Mouse (Mus musculus): Measurements from ENCODE around the gene Ankdd1b.

Gene Ankdd1b

DNA sequence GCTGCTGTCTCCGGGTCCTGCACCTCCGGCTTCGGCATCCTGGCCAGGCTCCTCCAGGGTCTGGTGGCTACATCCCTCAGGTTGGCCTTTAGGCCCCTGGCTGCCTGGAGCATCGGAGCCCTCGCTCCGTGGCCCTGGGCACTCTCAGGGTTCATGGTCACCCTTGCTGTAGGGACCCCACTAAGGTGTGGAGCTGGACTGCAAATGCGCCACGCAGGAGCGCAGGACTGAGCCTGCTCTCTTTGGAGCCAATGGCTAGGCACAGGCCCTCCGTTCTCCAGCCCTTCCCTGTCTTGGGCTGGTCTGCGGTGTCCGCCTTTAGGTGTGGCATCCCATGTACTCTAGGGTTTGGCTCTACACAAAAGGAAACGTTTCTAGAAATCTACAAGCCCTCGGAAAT is at the start of gene Ankdd1b:
Gene Ankdd1b, minus strand, starts transcription at position 242 of the 400 bp plus-strand sequence.
- DNase-seq = no peak

DNA sequence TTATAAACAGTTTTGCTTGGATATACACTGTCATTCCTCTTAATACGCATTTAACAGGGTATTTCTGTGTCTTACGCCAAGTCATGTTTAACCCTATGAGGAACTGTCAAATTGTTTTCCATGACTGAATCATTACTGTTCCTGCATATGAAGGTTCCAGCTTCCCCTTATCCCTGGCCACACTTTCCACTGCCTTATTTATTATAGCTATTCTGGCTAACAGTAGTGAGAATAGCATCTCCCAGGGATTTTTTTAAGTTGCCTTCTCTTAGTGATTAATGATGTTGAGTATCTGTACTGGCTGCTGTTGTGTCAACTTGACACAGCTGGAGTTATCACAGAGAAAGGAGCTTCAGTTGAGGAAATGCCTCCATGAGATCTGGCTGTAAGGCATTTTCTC is 46.3 kb upstream of the Ankdd1b start:
- DNase-seq = no peak

DNA sequence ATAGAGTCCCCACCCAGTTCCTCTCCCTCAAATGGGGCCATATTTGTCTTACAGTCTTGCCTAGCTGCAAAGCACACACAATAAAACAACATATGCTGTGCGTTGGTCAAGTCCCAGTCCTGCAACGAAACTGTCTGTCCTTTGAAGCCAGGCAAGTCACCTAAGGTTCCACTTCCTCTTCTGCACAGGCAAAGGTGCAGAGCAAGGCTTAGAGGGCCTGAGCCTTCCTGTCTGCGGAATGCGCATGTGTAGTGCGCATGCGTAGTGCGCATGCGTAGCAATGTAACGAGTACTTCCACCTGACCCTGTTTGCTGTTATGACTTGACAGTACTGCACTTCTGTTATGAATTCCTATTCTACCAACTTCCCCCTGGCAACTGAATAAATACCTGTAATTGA is 45.3 kb upstream of the Ankdd1b start:
- DNase-seq = no peak

DNA sequence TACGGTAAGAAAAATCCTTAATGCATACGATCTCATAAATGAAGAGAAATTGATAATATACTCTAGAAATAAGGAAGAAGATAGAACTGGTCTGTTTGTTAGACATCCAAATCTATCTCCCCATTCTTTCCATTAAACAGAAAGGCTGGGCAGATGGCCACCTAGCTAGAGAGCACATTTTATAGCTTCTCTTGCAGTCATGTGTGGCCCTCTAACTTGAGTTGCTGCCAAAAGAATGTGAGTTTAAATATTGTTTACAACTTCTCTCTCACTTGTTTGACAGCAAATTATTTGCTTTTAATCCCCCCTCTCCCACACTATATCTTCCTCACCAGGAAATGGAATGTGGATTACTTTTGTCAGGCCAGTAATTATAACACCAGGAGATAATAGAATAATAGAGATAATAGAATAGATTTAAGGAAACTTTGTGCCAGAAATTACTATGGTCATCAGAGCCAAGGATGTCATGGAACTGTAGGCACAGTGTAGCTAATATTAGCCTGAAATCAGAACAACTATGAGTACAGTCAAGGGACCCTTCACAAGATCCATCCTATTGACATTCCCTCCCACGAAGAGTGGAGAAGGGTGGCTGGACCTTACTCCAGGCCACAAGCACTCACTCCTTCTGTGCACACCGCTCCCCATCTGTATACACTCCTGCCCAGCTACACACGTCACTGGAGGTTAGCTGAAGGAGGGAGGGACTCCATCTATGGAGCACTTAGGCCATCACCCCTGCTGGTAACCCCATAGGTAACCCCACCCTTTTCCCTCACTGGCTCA is 43.4 kb upstream of the Ankdd1b start:
- DNase-seq = no peak

DNA sequence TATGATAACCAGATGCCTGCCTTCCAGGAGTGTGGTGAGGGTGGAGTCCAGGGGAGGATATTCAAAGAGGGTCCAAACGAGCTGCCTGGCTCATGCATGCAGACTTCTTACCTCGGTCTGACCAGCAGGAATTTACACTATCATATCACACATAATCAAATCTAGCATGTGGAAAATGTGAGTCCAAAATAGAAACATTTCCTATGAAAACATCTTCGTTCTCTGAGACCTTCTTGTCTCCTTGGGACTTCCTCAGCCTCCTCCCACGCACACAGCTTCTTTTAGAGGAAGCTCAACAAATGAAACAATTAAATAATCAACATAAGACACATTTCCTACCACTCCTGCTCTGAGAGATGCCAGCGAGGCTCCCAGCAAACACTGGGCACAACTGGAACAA is 40.9 kb upstream of the Ankdd1b start:
- no peak for DNase-seq

DNA sequence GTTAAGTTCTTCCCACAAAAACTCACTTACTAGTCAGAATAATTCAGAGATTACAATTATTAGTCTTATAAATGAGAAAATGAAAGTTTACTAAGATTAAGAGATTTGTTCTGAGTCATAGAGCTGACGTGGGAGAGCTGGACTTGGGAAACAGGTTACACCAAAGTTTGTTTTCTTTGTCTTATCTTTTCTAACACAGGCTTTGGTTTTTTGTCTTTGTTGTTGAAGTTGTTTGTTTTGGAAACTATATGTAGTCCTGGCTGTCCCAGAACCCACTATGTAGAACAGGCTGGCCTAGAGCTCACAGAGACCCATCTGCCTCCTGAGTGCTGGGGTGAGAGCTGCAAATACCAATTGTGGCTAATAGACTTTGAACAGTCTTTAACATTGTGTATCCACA is 40.3 kb upstream of the Ankdd1b start:
- DNase-seq = no peak

DNA sequence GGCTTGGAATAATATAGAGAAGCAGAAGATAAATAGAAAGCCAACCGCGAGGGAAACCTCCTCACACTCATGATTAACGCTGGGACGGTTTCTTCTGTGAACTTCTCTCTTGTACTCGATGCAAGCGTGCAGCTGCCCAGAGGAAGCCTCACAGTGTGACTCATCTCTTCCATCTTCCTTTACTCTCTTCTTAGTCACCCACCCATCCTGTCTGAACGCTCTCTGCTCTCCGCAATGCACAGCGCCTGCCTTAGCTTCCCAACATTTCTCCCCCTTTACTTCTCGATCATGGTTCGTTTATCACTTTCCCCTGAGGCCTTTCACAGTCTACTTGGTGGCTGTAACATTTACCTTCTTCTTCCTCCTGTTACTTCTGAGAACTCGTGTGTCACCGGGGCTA is 39.6 kb upstream of the Ankdd1b start:
- no peak for DNase-seq

DNA sequence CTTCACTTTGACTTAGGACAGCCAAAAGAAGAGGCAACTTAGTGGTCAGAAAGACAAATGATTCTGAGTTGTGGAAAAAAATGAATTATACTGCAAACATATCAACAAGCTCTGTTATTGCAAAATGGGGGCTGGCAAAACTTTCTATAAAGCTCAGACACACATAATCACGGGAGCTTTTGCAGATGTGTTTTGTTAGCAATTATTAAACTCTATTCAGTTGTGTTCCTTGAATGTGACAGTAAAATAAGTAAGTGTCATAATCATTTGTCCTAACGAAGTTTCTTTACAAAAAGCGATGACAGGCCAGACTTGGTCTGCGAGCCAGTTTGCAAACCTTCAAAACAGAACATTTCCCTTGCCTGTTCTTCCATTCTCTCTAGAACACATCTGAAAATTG is 36.5 kb upstream of the Ankdd1b start:
- DNase-seq = no peak

DNA sequence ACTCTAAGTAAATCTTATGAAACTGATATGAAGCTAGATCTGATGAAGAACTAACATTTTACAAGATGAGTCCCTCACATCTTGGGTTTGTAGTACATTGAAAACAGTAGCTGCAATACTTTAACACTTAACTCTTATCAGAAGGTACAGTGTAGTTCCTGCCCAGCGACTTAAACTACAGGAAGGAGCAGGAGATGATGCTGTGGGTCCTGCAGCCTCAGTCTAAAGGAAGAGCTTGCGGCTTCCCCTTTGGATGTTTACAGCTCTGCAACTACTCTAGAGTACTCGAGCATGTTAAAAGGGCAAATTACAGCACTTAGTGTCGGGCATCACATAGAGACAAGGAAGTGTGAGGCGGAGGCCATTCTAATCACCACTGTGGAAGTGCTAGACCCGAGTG is 35.3 kb upstream of the Ankdd1b start:
- no peak for DNase-seq

DNA sequence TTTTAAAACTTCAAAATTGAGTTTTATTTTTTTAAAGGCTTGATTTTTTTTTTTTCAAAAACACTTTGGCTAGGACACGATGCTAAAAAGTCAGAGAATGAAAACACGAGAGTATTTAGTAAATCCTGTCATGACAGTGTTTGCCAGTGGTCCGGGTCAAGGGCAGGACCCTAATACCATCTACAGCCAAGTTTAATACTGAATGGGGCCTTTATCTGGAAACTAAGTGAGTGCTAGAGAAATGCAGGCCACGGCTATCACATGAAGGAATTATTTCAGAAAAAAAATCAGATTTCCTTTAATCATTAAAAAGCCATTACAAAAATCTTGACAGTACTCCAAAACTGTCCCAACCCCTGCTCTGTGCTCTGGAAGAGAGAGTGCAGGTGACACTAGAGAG is 34.7 kb upstream of the Ankdd1b start:
- no peak for DNase-seq

DNA sequence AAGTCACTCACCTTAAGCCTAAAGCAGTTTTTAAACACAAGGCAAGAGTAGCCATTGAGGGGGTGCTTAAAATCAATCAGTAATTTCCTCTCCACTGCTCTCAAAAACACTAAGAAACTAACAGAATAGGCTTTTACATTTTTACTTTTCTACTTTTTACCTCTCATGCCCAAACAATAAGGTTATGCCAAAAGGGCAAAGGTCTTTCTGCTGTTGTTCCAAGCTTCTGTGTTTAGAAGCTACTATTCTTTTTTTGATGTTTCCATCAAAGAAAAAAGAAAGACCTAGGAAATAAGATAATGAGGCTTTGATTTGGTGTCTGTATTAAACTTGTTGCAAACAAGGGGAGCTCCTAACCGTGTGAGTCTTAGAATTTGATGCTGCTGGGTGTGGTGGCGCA is 28.9 kb upstream of the Ankdd1b start:
- DNase-seq = no peak

DNA sequence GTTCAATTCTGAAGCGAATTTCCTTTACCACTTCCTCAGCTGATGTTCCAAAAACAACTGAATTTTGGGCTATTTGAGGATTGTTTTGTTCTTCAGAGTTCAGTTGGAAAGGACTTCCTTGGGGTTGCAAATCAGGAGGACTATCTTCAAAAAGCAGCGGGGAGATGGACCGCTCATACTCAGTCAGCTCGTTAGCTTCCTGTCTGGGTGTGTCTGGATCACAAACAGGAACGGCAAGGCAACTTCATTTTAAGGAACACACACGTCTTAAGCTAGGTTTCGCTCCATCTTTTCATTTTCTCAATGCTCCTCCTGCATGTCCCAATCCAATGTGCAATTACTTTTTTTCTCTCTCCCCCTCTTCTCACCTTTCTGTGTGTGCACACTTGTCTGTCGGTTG is 25.6 kb upstream of the Ankdd1b start:
- no peak for DNase-seq

DNA sequence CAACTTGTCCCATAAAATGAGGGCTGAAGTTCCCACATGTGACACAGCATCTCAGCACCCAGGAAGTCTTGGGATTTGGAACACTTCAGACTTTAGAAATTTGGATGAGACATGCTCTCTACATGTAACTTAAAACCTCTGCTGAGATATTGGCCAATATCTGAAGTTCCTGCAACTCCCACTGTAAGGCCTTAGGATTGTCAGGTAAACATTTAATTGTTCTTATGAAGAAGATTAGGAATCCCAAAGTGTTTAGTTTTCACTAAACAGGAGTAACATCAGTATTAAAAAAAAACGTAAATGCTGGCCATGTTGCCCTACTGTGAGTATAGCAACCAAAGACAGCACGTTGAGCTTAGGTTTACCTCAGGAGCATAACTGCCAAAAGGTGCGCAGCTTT is 19.4 kb upstream of the Ankdd1b start, which contains the start of gene Gm17622:
Gene Gm17622, plus strand, starts transcription at position 301 of the 400 bp plus-strand sequence.
- no peak for DNase-seq

DNA sequence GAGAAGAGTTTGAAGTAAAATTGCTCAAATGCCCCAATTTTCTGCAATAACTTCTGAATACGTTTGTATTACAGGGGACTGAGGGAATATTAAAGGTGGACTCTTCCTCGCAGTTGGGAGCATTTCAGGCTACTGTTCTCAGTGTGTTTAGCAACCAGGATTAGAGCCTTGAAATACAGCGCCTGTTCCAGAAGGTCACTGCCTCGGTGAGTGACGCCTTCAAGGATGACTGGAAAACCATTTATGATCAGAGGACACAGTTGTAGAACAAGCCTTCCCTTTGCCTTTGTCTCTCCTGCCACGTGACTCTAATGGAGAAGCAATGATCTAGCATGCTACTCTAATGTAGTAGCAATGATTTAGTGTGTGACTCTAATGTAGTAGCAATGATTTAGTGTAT is 17.0 kb upstream of the Ankdd1b start:
- DNase-seq = no peak

DNA sequence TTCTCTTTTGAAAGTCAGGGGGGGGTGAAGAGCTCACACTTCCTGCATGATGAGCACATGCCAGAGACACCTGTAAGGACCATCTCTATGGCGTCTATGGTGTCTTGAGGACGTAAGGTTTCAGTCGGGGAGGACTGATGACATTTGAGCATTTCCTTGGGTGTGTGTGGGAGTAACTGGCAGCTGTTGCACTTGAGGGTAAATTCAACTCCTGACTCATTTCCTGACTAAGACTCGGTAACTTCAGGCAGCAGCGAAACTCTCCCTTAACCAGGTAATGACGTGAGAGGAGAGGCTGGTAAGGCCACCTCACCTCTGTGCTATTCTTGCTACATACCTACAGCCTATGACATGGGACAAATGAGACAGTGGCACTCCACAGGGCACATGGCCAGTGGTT is 16.2 kb upstream of the Ankdd1b start:
- DNase-seq = no peak

DNA sequence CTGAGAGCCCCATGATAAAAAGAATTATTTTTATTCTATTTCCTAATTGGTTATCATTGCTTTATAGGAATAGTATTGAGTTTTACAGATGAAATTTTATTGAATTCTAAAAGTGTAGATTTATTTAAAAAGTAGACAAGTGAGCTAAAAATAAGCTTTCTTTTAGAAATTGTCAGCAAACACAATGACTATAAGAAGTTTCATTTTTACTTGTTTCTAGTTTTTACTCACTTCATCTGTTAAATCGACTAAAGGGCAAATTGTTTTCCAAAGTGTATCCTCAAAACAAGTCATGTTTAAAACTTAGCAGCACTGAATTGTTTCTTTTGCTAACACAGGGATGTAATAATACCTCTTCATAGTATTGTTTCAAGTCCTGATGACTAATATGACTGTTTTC is 8.0 kb upstream of the Ankdd1b start:
- no peak for DNase-seq

DNA sequence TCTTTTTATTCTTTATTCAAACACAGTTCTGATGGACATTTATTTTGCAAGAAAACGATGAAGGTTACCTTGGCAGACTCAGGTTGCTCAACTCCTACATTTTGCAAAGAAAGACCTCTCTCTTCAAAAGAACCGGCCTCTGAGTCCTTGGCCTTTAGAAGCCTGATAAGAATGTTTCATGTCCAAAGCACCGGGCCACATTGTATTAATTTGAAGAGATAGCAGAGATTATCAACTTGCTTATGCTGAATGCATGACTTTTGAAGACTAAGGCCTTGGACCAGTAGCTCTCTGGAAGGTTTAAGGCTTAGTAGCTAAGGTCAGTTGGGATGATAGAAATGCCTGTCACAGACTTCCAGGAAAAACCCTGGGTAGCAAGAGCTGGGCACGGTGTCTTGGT is 6.2 kb upstream of the Ankdd1b start:
- no peak for DNase-seq

DNA sequence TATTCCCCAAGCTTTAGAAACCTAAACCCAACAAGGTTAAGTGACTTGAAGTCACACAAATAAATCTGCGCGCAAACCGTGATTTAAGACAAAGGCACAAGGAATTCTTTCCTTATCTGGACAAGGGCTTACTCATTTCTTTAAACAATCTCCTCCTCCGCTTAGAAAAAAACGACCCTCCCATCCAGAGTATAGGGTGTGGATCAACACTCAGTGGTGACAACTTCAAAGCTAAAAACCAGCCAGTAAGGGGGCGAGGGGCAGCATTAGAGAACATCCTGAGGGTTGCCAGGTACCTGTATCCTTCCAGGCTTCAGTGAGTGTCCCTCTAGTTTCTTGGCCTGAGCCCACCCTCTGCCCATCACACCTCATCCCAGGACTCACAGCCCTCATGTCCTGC is 442 bp downstream of the Ankdd1b start:
- DNase-seq = no peak

DNA sequence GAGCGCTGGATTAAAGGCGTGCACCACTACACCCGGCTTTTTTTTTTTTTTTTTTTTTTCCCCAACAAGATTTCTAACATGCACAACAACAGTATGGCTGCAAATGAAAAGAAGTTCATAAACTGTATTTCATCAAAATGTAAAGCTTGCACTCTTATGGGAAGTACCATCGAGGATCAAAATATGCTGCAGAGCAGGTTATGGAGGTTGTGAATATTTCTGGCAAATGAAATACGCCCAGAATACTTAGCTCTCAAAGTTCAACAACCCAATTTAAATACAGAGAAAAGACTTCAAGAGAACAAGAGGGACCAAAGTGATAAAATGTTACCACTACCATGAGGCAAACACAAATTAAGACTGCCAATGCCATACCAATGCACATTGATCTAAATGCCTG is 2.3 kb downstream of the Ankdd1b start:
- no peak for DNase-seq

DNA sequence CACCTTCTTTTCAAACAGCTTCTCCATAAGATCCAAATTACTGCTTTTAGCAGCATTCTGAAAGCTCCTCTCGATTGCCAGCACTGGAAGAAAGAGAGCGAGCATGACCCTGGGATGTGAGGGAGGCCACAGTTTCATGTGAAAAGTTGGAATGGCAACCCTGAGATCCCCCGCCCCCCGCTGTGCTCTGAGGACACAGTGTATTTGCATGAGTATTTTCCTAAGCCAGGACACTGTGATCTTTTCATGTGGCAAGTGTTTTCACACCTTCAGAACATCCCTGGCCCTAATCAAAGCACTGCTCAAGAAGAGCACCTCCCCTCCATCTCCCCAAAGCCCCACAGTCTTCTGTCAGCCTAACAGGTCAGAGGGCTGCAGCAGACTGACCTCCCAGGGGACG is 5.7 kb downstream of the Ankdd1b start:
- no peak for DNase-seq

DNA sequence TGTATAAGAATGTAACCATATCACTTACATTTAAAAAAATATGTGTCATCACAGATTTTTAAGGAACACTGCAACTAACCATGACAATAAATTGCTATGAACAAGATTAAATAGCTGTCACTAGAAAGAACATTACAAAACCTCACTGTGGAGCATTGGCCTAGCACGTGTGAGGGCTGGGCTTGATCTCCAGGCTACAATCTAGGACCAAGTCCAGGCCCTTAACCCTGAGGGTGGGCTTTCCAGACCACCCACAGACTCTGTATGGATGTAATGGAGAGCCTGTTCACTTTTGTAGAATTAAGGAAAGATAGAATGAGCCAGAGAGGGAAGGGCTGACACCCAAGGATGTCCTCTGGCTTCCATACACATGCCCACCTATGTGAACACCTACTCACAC is 8.4 kb downstream of the Ankdd1b start:
- DNase-seq = no peak

DNA sequence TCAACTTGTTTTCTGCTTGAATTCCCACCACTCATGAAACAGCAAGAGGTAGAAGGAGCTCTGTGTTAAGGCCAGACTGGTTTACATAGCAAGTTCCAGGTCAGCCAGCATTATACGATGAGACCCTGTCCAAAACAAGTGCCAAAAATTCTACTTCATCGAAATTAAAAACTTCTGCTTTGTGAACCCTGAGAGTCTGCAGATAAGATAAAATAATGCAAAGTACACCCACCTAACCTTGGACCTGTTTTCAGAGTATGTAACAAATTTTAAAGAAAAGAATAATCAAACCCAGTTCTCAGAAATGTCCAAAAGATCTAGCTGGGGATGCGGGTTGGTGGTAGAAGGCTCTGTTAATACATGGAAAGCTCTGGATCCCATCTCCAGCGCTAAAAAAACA is 12.4 kb downstream of the Ankdd1b start:
- DNase-seq = no peak

DNA sequence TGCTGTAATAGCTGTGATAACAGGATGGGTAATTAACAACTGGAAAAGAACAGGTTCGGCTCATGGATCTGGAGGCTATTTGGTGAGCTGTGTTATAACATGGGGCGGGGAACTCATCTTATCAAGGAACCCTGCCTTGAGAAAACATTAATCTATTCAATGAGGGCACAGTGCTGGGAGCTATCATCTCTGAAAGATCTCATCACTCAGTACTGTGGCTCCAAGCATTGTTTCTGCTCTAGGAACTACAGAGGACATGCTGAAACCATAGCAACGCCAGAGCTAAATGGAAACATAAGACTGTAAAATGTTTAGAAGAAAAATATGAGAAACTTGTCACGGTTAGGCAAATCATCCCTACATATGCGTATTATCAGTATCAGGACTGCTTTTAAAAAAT is 13.0 kb downstream of the Ankdd1b start:
- no peak for DNase-seq

DNA sequence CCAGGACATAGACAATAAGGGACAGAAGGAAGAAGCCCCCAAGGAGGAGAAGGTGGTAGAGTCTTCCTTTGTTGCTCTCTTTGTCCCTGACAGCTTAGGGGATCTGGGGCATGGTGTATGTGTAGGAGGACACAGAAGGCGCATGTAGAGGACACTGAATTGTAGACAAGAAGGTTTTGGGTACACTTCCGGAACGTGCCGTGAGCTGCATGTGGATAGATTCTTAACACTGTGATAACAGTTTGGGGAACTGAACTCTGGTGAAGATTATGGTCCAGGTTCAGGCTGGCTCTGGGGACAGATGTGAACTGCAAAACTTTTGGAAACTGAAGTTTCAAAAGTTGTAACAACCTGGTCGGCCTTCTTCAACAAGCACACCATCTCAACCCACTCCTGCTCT is 13.4 kb downstream of the Ankdd1b start:
- no peak for DNase-seq

DNA sequence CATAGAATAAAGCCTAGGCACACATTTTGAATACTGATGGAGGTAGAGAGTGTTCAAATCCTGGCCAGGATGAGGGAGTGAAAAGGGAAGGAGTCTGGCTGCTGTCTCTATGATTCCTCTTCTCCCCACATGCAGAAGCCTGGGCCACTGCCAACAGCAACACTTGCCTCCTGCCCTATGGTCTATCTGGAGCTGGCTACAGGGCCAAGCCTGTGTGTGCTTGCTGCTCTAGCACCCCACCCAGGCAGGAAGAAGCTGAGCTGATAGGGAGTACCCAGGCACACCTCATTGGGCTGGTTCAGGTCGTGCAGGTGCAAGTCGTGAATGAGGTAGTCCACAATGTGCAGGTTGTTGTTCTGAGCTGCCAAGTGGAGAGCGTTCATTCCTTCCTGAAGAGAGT is 16.7 kb downstream of the Ankdd1b start:
- peak; percentile 55 to 65 for DNase-seq
